Mouse (Mus musculus): Measurements from ENCODE around the gene Cym. TPM values are rescaled to one million over a fixed set of nuclear protein-coding genes. Genes with fewer than 3 reads are reported as not detected.

The Cym gene
- polyA plus RNA-seq, 1 experiment from 2014 or later = 47.6 TPM

GRCm38 (mm10) chr3:107231202-107231601, 9.7 kb upstream of the Cym start:
- Histone ChIP-seq H3K4me1 (replicated peaks; ENCODE audit: control insufficient read depth, insufficient read depth, low read length) (peaks cover 3% of the 10 kb centered on the region), H3K4me2 (ENCODE audit: low read depth, low read length) (no peak overlapping the region), H3K9ac (ENCODE audit: low read length) (no peak overlapping the region), H3K27ac (ENCODE audit: low read length) (no peak overlapping the region), H3K4me3 (ENCODE audit: low read length) (no peak overlapping the region), H3K9me3 (ENCODE audit: control insufficient read depth, low read length) (no peaks in the 10 kb centered on the region), H3K27me3 (ENCODE audit: control insufficient read depth, insufficient read depth, low read depth, low read length) (no peaks in the 10 kb centered on the region), H3K36me3 (ENCODE audit: control insufficient read depth, insufficient read depth, low read length) (no peaks in the 10 kb centered on the region)
- no peak for ATAC-seq (ENCODE audit: low read depth)
- 72% methylated on average over 4 of the region's 4 CpGs for WGBS

- H3K36me3 ChIP-seq (ENCODE audit: control insufficient read depth, insufficient read depth, low read length) = no peaks in the 10 kb centered on the region
- H3K4me2 ChIP-seq (ENCODE audit: low read depth, low read length) = no peak within 1 kb of the TSS
- H3K4me3 ChIP-seq (ENCODE audit: low read length) = no peak within 1 kb of the TSS
- no peaks in the 10 kb centered on the region for H3K9me3 ChIP-seq (ENCODE audit: control insufficient read depth, low read length)
- 10% methylated on average over 1 of the region's 1 CpGs for WGBS
- no peaks in the 10 kb centered on the region for H3K27me3 ChIP-seq (ENCODE audit: control insufficient read depth, insufficient read depth, low read depth, low read length)
- peaks cover 3% of the 10 kb centered on the region for H3K4me1 ChIP-seq (replicated peaks; ENCODE audit: control insufficient read depth, insufficient read depth, low read length)
- H3K9ac ChIP-seq (ENCODE audit: low read length) = no peak within 1 kb of the TSS
- no peak for ATAC-seq (ENCODE audit: low read depth)
- H3K27ac ChIP-seq (ENCODE audit: low read length) = no peak within 1 kb of the TSS
Observed at GRCm38 (mm10) chr3:107230527-107230926, 9.0 kb upstream of the Cym start, which contains the start of gene A630076J17Rik. A630076J17Rik (plus strand) TSS chr3:107230614.

GRCm38 (mm10) chr3:107229822-107230221, 8.3 kb upstream of the Cym start:
- Histone ChIP-seq H3K4me1 (replicated peaks; ENCODE audit: control insufficient read depth, insufficient read depth, low read length) (peaks cover 3% of the 10 kb centered on the region), H3K9me3 (ENCODE audit: control insufficient read depth, low read length) (no peaks in the 10 kb centered on the region), H3K4me3 (ENCODE audit: low read length) (no peak overlapping the region), H3K4me2 (ENCODE audit: low read depth, low read length) (no peak overlapping the region), H3K36me3 (ENCODE audit: control insufficient read depth, insufficient read depth, low read length) (no peaks in the 10 kb centered on the region), H3K27me3 (ENCODE audit: control insufficient read depth, insufficient read depth, low read depth, low read length) (no peaks in the 10 kb centered on the region), H3K9ac (ENCODE audit: low read length) (no peak overlapping the region), H3K27ac (ENCODE audit: low read length) (no peak overlapping the region)
- whole genome bisulfite sequencing = 28% methylated on average over 5 of the region's 5 CpGs
- peak; percentile 60; the same call in 1 of the 2 replicates for ATAC-seq (ENCODE audit: low read depth)

- Histone ChIP-seq H3K4me3 (ENCODE audit: low read length) (no peak overlapping the region), H3K9me3 (ENCODE audit: control insufficient read depth, low read length) (no peaks in the 10 kb centered on the region), H3K27ac (ENCODE audit: low read length) (no peak overlapping the region), H3K27me3 (ENCODE audit: control insufficient read depth, insufficient read depth, low read depth, low read length) (no peaks in the 10 kb centered on the region), H3K4me1 (replicated peaks; ENCODE audit: control insufficient read depth, insufficient read depth, low read length) (peaks cover 3% of the 10 kb centered on the region), H3K36me3 (ENCODE audit: control insufficient read depth, insufficient read depth, low read length) (no peaks in the 10 kb centered on the region), H3K9ac (ENCODE audit: low read length) (no peak overlapping the region), H3K4me2 (ENCODE audit: low read depth, low read length) (no peak overlapping the region)
- no peak for ATAC-seq (ENCODE audit: low read depth)
- WGBS = 56% methylated on average over 5 of the region's 5 CpGs
Observed at GRCm38 (mm10) chr3:107229221-107229620, 7.7 kb upstream of the Cym start.

- no peak for ATAC-seq (ENCODE audit: low read depth)
- no peak overlapping the region for H3K4me2 ChIP-seq (ENCODE audit: low read depth, low read length)
- no peaks in the 10 kb centered on the region for H3K27me3 ChIP-seq (ENCODE audit: control insufficient read depth, insufficient read depth, low read depth, low read length)
- H3K27ac ChIP-seq (ENCODE audit: low read length) = no peak overlapping the region
- H3K9ac ChIP-seq (ENCODE audit: low read length) = no peak overlapping the region
- H3K9me3 ChIP-seq (ENCODE audit: control insufficient read depth, low read length) = no peaks in the 10 kb centered on the region
- peaks cover 3% of the 10 kb centered on the region for H3K4me1 ChIP-seq (replicated peaks; ENCODE audit: control insufficient read depth, insufficient read depth, low read length)
- no peaks in the 10 kb centered on the region for H3K36me3 ChIP-seq (ENCODE audit: control insufficient read depth, insufficient read depth, low read length)
- no peak overlapping the region for H3K4me3 ChIP-seq (ENCODE audit: low read length)
- WGBS = 78% methylated on average over 5 of the region's 5 CpGs
Observed at GRCm38 (mm10) chr3:107225820-107226219, 4.3 kb upstream of the Cym start.

GRCm38 (mm10) chr3:107223230-107223629, 1.7 kb upstream of the Cym start:
- H3K4me2 ChIP-seq (ENCODE audit: low read depth, low read length) = no peak overlapping the region
- WGBS = 11% methylated on average over 1 of the region's 1 CpGs
- no peak overlapping the region for H3K9ac ChIP-seq (ENCODE audit: low read length)
- no peaks in the 10 kb centered on the region for H3K27me3 ChIP-seq (ENCODE audit: control insufficient read depth, insufficient read depth, low read depth, low read length)
- H3K9me3 ChIP-seq (ENCODE audit: control insufficient read depth, low read length) = no peaks in the 10 kb centered on the region
- no peak overlapping the region for H3K4me3 ChIP-seq (ENCODE audit: low read length)
- ATAC-seq (ENCODE audit: low read depth) = peak; percentile 65
- H3K4me1 ChIP-seq (replicated peaks; ENCODE audit: control insufficient read depth, insufficient read depth, low read length) = no peaks in the 10 kb centered on the region; the same call in 1 of the 2 replicates
- no peaks in the 10 kb centered on the region for H3K36me3 ChIP-seq (ENCODE audit: control insufficient read depth, insufficient read depth, low read length)
- no peak overlapping the region for H3K27ac ChIP-seq (ENCODE audit: low read length)

GRCm38 (mm10) chr3:107218572-107218971, 3.0 kb downstream of the Cym start:
- Histone ChIP-seq H3K27ac (ENCODE audit: low read length) (no peak overlapping the region), H3K4me3 (ENCODE audit: low read length) (no peak overlapping the region), H3K27me3 (ENCODE audit: control insufficient read depth, insufficient read depth, low read depth, low read length) (no peaks in the 10 kb centered on the region), H3K9me3 (ENCODE audit: control insufficient read depth, low read length) (no peaks in the 10 kb centered on the region), H3K9ac (ENCODE audit: low read length) (no peak overlapping the region), H3K4me2 (ENCODE audit: low read depth, low read length) (no peak overlapping the region), H3K4me1 (replicated peaks; ENCODE audit: control insufficient read depth, insufficient read depth, low read length) (no peaks in the 10 kb centered on the region; the same call in 1 of the 2 replicates), H3K36me3 (ENCODE audit: control insufficient read depth, insufficient read depth, low read length) (no peaks in the 10 kb centered on the region)
- no peak for ATAC-seq (ENCODE audit: low read depth)
- 82% methylated on average over 7 of the region's 7 CpGs for WGBS

- no peak for ATAC-seq (ENCODE audit: low read depth)
- WGBS = 71% methylated on average over 3 of the region's 3 CpGs
- Histone ChIP-seq H3K9ac (ENCODE audit: low read length) (no peak overlapping the region), H3K9me3 (ENCODE audit: control insufficient read depth, low read length) (no peaks in the 10 kb centered on the region), H3K4me1 (replicated peaks; ENCODE audit: control insufficient read depth, insufficient read depth, low read length) (no peaks in the 10 kb centered on the region), H3K27me3 (ENCODE audit: control insufficient read depth, insufficient read depth, low read depth, low read length) (no peaks in the 10 kb centered on the region), H3K4me2 (ENCODE audit: low read depth, low read length) (no peak overlapping the region), H3K27ac (ENCODE audit: low read length) (no peak overlapping the region), H3K4me3 (ENCODE audit: low read length) (no peak overlapping the region), H3K36me3 (ENCODE audit: control insufficient read depth, insufficient read depth, low read length) (no peaks in the 10 kb centered on the region)
Observed at GRCm38 (mm10) chr3:107217101-107217480, 4.4 kb downstream of the Cym start.

- Histone ChIP-seq H3K36me3 (ENCODE audit: control insufficient read depth, insufficient read depth, low read length) (no peaks in the 10 kb centered on the region), H3K27ac (ENCODE audit: low read length) (no peak overlapping the region), H3K4me1 (replicated peaks; ENCODE audit: control insufficient read depth, insufficient read depth, low read length) (no peaks in the 10 kb centered on the region), H3K4me3 (ENCODE audit: low read length) (no peak overlapping the region), H3K27me3 (ENCODE audit: control insufficient read depth, insufficient read depth, low read depth, low read length) (no peaks in the 10 kb centered on the region), H3K9ac (ENCODE audit: low read length) (no peak overlapping the region), H3K4me2 (ENCODE audit: low read depth, low read length) (no peak overlapping the region), H3K9me3 (ENCODE audit: control insufficient read depth, low read length) (no peaks in the 10 kb centered on the region)
- no peak for ATAC-seq (ENCODE audit: low read depth)
- WGBS = 73% methylated on average over 8 of the region's 8 CpGs
Observed at GRCm38 (mm10) chr3:107216400-107217100, 5.0 kb downstream of the Cym start.

All from lung, embryonic 16.5 days (tissue).